ENCODE assay signal across 11 mouse cellular contexts in the genomic region with DNA sequence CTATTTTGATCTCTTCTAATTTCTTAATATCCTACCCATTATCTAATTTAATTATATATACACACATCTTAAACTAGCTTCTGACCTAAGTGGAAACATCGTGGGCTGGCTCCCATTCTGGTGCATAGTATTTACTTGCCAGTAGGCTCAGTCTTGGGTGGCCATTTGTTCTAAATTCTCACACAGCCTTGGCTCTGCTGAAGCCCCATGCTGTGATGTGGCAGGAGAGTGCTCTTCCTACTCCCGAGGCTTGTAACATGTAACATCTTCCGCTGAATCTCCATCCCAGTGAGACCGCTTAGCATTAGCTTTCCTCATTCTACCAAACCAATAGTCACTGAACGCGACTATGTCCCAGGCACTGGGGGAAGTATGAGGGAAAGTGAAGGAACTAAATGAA. TPM values are rescaled to one million over a fixed set of nuclear protein-coding genes. Genes with fewer than 3 reads are reported as not detected.
DNase-seq lines count a peak whose midpoint lies in the region; ATAC-seq and TF ChIP-seq lines count a peak whose summit lies in the region.
"Had no signal": no experiment of that assay in that cellular context is flagged by ENCODE, and none has a peak within 500 bp of the region (broad histone marks: within the 10 kb centered on the region; RNA-seq: fewer than 3 reads in every experiment).

No protein-coding gene starts in this region.

- peak overlapping the region; percentile 94; the same call in 1 of the 2 replicates for H3K27ac ChIP-seq in layer of hippocampus, adult 2 months
- H3K27ac ChIP-seq in heart, embryonic 16.5 days (ENCODE audit: low read length) = no peak overlapping the region
- no peak overlapping the region for H3K27ac ChIP-seq in liver, postnatal 0 days (ENCODE audit: low read depth)
- H3K27ac ChIP-seq: midbrain, embryonic 12.5 days had no signal

- H3K27me3 ChIP-seq in heart, embryonic 16.5 days (ENCODE audit: control insufficient read depth, insufficient read depth, low read length) = no peaks in the 10 kb centered on the region; the same call in 1 of the 2 replicates
- H3K27me3 ChIP-seq in liver, postnatal 0 days (ENCODE audit: insufficient read depth, low read length) = no peaks in the 10 kb centered on the region

- ATAC-seq in heart, embryonic 16.5 days (replicated peaks; ENCODE audit: extremely low read depth, insufficient read depth, low FRiP score) = no peak
- ATAC-seq in liver, postnatal 0 days = no peak
- no peak for ATAC-seq in CD4-positive, CD25-positive, alpha-beta regulatory T cell, adult 4 months

- DNase-seq in cerebellum, adult 11-12 months = peak; percentile 52
- no peak for DNase-seq in cerebellum, postnatal 4 days (ENCODE audit: low spot score in 2 of 2)
- DNase-seq in layer of hippocampus, adult 2 months (ENCODE audit: low spot score in 2 of 2) = no peak
- DNase-seq in layer of hippocampus, adult 9-10 months (ENCODE audit: low spot score) = no peak
- DNase-seq in liver, postnatal 0 days = no peak
- DNase-seq in right cerebral cortex, postnatal 36 days (ENCODE audit: low spot score in 2 of 2) = no peak

- no peak for TF ChIP-seq CTCF in layer of hippocampus, adult 2 months (conservative IDR thresholded peaks at IDR 0.05)
- TF ChIP-seq CTCF in liver, postnatal 0 days (IDR thresholded peaks at IDR 0.05; ENCODE audit: low read depth) = no peak

- no peaks in the 10 kb centered on the region for H3K36me3 ChIP-seq in heart, embryonic 16.5 days (ENCODE audit: control insufficient read depth, insufficient read depth)
- H3K36me3 ChIP-seq in liver, postnatal 0 days (replicated peaks; ENCODE audit: insufficient read depth, low read length) = no peaks in the 10 kb centered on the region; the same call in 1 of the 2 replicates
- H3K36me3 ChIP-seq: G1E; midbrain, embryonic 12.5 days had no signal

- peaks cover 20% of the 10 kb centered on the region for H3K4me1 ChIP-seq in heart, embryonic 16.5 days (ENCODE audit: control insufficient read depth, insufficient read depth, low read length)
- peaks cover 52% of the 10 kb centered on the region for H3K4me1 ChIP-seq in liver, postnatal 0 days (ENCODE audit: insufficient read depth)

- H3K9ac ChIP-seq in heart, embryonic 16.5 days (ENCODE audit: low read length) = no peak overlapping the region
- H3K9ac ChIP-seq in liver, postnatal 0 days (replicated peaks) = peak overlapping the region; percentile 71
- H3K9ac ChIP-seq: midbrain, embryonic 12.5 days had no signal

- H3K4me3 ChIP-seq in layer of hippocampus, adult 2 months = peak overlapping the region; percentile 74
- no peak overlapping the region for H3K4me3 ChIP-seq in heart, embryonic 16.5 days (ENCODE audit: low read length)
- H3K4me3 ChIP-seq in liver, postnatal 0 days (ENCODE audit: low read depth, low read length) = peak overlapping the region; percentile 62
- H3K4me3 ChIP-seq: midbrain, embryonic 12.5 days had no signal

- TF ChIP-seq EP300 in liver, postnatal 0 days (IDR thresholded peaks at IDR 0.05; ENCODE audit: low read depth) = no peak

- 93% methylated on average over 6 of the region's 6 CpGs for WGBS in heart, embryonic 16.5 days
- 64% methylated on average over 6 of the region's 6 CpGs for WGBS in liver, postnatal 0 days (ENCODE audit: insufficient replicate concordance)

- H3K9me3 ChIP-seq in heart, embryonic 16.5 days (replicated peaks; ENCODE audit: control insufficient read depth, low read length) = no peaks in the 10 kb centered on the region
- no peaks in the 10 kb centered on the region for H3K9me3 ChIP-seq in liver, postnatal 0 days (ENCODE audit: low read length)
- H3K9me3 ChIP-seq: G1E; midbrain, embryonic 12.5 days had no signal

- H3K4me2 ChIP-seq in heart, embryonic 16.5 days (ENCODE audit: low read depth, low read length) = peak overlapping the region; percentile 83
- peak overlapping the region; percentile 80 for H3K4me2 ChIP-seq in liver, postnatal 0 days (ENCODE audit: low read depth, low read length)
- H3K4me2 ChIP-seq: midbrain, embryonic 12.5 days had no signal

RNA-seq across cellular contexts. Expression of a gene that starts 43.0 kb away (rescaled TPM):
- 10 to 100 TPM in 1 of 2 experiments, 1 to 10 TPM in 1; 8.9 to 11.2 TPM for total RNA-seq in layer of hippocampus, adult 2 months (2021)
- 7.8 and 8.1 TPM in 2 replicates for polyA plus RNA-seq in heart, embryonic 16.5 days (2015; fragmentation: Nextera tagmentation; extraction: Ambion mirVana)
- 12.7 and 15.1 TPM in 2 replicates for polyA plus RNA-seq in liver, postnatal 0 days (2015; fragmentation: Nextera tagmentation; extraction: Ambion mirVana)
- not detected for polyA plus RNA-seq in CD4-positive, CD25-positive, alpha-beta regulatory T cell, adult 4 months (2017; shearing (Covaris generic))
- polyA plus RNA-seq: G1E had no signal

RNA-seq across cellular contexts. Expression of a gene that starts 56.6 kb away (rescaled TPM):
- under 1 TPM; 0.27 to 0.28 TPM for total RNA-seq in layer of hippocampus, adult 2 months (2021)
- polyA plus RNA-seq in heart, embryonic 16.5 days (2015; fragmentation: Nextera tagmentation; extraction: Ambion mirVana) = 5.2 and 5.4 TPM in 2 replicates
- 0.90 and 1.1 TPM in 2 replicates for polyA plus RNA-seq in liver, postnatal 0 days (2015; fragmentation: Nextera tagmentation; extraction: Ambion mirVana)
- polyA plus RNA-seq in CD4-positive, CD25-positive, alpha-beta regulatory T cell, adult 4 months (2017; shearing (Covaris generic)) = 1 to 10 TPM; 1.4 to 2.0 TPM
- polyA plus RNA-seq: erythroblast, embryonic 14.5 days had no signal
